8 mouse cellular contexts compared by ENCODE assay signal in genomic region chr1:75140601-75141190, GRCm38 (mm10). TPM values are rescaled to one million over a fixed set of nuclear protein-coding genes. Genes with fewer than 3 reads are reported as not detected.
DNase-seq lines count a peak whose midpoint lies in the region; ATAC-seq and TF ChIP-seq lines count a peak whose summit lies in the region.

No protein-coding gene starts in this region.

- 23% methylated on average over 4 of the region's 4 CpGs for WGBS in lung, adult 2 months
- 61% methylated on average over 4 of the region's 4 CpGs for WGBS in embryonic facial prominence, embryonic 12.5 days

- H3K4me1 ChIP-seq in lung, adult 2 months (ENCODE audit: control insufficient read depth, insufficient read depth, low read length) = peaks cover 9% of the 10 kb centered on the region
- H3K4me1 ChIP-seq in embryonic facial prominence, embryonic 12.5 days = peaks cover 15% of the 10 kb centered on the region

- DNase-seq in lung, adult 2 months = no peak
- DNase-seq in lung, postnatal 25 days (ENCODE audit: low spot score) = no peak
- DNase-seq in kidney, adult 18-20 months = peak; percentile 52
- DNase-seq in lung, postnatal 36 days = peak; percentile 16
- DNase-seq in gastrocnemius, postnatal 14 days = no peak
- no peak for DNase-seq in layer of hippocampus, adult 8-10 months (ENCODE audit: low spot score in 2 of 2)
- DNase-seq in cerebellum, adult 11 months = no peak

- no peak for TF ChIP-seq POLR2A in lung, adult 2 months (IDR thresholded peaks at IDR 0.05; ENCODE audit: borderline replicate concordance, extremely low read depth, low read depth, low read length)

- no peak overlapping the region for H3K27ac ChIP-seq in embryonic facial prominence, embryonic 12.5 days

- intact Hi-C loops in gastrocnemius, postnatal 14 days (cut with DNase I; ENCODE audit: low total_unique reads) = no loop called here

- peak overlapping the region; percentile 97 for H3K4me3 ChIP-seq in lung, adult 2 months (replicated peaks; ENCODE audit: extremely low read depth, low read depth, low read length)
- peak overlapping the region; percentile 91 for H3K4me3 ChIP-seq in embryonic facial prominence, embryonic 12.5 days

- peak overlapping the region; percentile 92 for H3K4me2 ChIP-seq in embryonic facial prominence, embryonic 12.5 days (replicated peaks)

- H3K9me3 ChIP-seq in embryonic facial prominence, embryonic 12.5 days = no peaks in the 10 kb centered on the region

- H3K9ac ChIP-seq in embryonic facial prominence, embryonic 12.5 days = peak overlapping the region; percentile 92

- H3K36me3 ChIP-seq in embryonic facial prominence, embryonic 12.5 days = peaks cover 54% of the 10 kb centered on the region

- no peaks in the 10 kb centered on the region for H3K27me3 ChIP-seq in embryonic facial prominence, embryonic 12.5 days

- no peak for TF ChIP-seq CTCF in lung, adult 2 months (IDR thresholded peaks at IDR 0.05; ENCODE audit: insufficient read depth, low read length)

- ATAC-seq in embryonic facial prominence, embryonic 12.5 days (ENCODE audit: insufficient number of reproducible peaks, insufficient read depth, low FRiP score, low TSS enrichment) = no peak

RNA-seq across cellular contexts. Expression of gene Cnppd1, which starts 1.8 kb away (rescaled TPM):
- polyA plus RNA-seq in lung, adult 2 months (2012; rRNA removed) = 57.6 and 64.3 TPM in 2 replicates
- 45.1 and 46.2 TPM in 2 replicates for polyA plus RNA-seq in embryonic facial prominence, embryonic 12.5 days (2016; fragmentation: Nextera tagmentation; extraction: Ambion mirVana)
- total RNA-seq in gastrocnemius, postnatal 14 days (2021) = 10 to 100 TPM; 15.1 to 18.4 TPM
- total RNA-seq in layer of hippocampus, adult 8-10 months (2022) = 10 to 100 TPM; 33.6 to 36.1 (median 35.3) TPM

RNA-seq across cellular contexts. Expression of gene Retreg2, which starts 1.9 kb away (rescaled TPM):
- 112 and 123 TPM in 2 replicates for polyA plus RNA-seq in lung, adult 2 months (2012; rRNA removed)
- polyA plus RNA-seq in embryonic facial prominence, embryonic 12.5 days (2016; fragmentation: Nextera tagmentation; extraction: Ambion mirVana) = 43.4 and 46.7 TPM in 2 replicates
- total RNA-seq in gastrocnemius, postnatal 14 days (2021) = 10 to 100 TPM; 13.2 to 15.1 TPM
- 100 to 1,000 TPM; 167 to 182 (median 171) TPM for total RNA-seq in layer of hippocampus, adult 8-10 months (2022)

RNA-seq across cellular contexts. Expression of gene Slc23a3, which starts 7.0 kb away (rescaled TPM):
- polyA plus RNA-seq in lung, adult 2 months (2012; rRNA removed) = 1.4 and 2.0 TPM in 2 replicates
- polyA plus RNA-seq in embryonic facial prominence, embryonic 12.5 days (2016; fragmentation: Nextera tagmentation; extraction: Ambion mirVana) = 0.08 and 0.10 TPM in 2 replicates
- under 1 TPM in 1 of 2 experiments, not detected in 1; 0.11 TPM for total RNA-seq in gastrocnemius, postnatal 14 days (2021)
- total RNA-seq in layer of hippocampus, adult 8-10 months (2022) = under 1 TPM in 3 of 4 experiments, not detected in 1; 0.22 to 0.45 (median 0.35) TPM

RNA-seq across cellular contexts. Expression of gene Nhej1, which starts 15.7 kb away (rescaled TPM):
- 1.8 and 2.7 TPM in 2 replicates for polyA plus RNA-seq in lung, adult 2 months (2012; rRNA removed)
- polyA plus RNA-seq in embryonic facial prominence, embryonic 12.5 days (2016; fragmentation: Nextera tagmentation; extraction: Ambion mirVana) = 10.9 and 11.3 TPM in 2 replicates
- total RNA-seq in gastrocnemius, postnatal 14 days (2021) = 1 to 10 TPM; 4.8 to 5.1 TPM
- 1 to 10 TPM; 1.7 to 2.7 (median 2.1) TPM for total RNA-seq in layer of hippocampus, adult 8-10 months (2022)

RNA-seq across cellular contexts. Expression of gene Zfand2b, which starts 27.8 kb away (rescaled TPM):
- 59.4 and 68.0 TPM in 2 replicates for polyA plus RNA-seq in lung, adult 2 months (2012; rRNA removed)
- polyA plus RNA-seq in embryonic facial prominence, embryonic 12.5 days (2016; fragmentation: Nextera tagmentation; extraction: Ambion mirVana) = 40.6 and 42.4 TPM in 2 replicates
- 10 to 100 TPM; 14.9 to 17.0 TPM for total RNA-seq in gastrocnemius, postnatal 14 days (2021)
- total RNA-seq in layer of hippocampus, adult 8-10 months (2022) = 10 to 100 TPM; 26.5 to 37.4 (median 32.4) TPM

Comparison
In these comparisons a context has a peak if more than half of its experiments do, and no peak if none do; other contexts are left out.
1. DNase-seq: peak in kidney, adult 18-20 months (single experiment) and lung, postnatal 36 days (single experiment); none in lung, adult 2 months (single experiment), lung, postnatal 25 days (single experiment), gastrocnemius, postnatal 14 days (single experiment), layer of hippocampus, adult 8-10 months (0 of 2) and cerebellum, adult 11 months (single experiment).
2. RNA of gene Retreg2, which starts 1.9 kb away (total RNA-seq): 167 to 182 TPM in layer of hippocampus, adult 8-10 months; 13.2 to 15.1 TPM in gastrocnemius, postnatal 14 days; every median in the first group is over 10 times any median in the second.